Mouse (Mus musculus) erythroblast, embryonic 14.5 days (primary cell): ENCODE results near the gene Tm4sf19. TPM values are rescaled to one million over a fixed set of nuclear protein-coding genes. Genes with fewer than 3 reads are reported as not detected.
"Not testable (repeated sequence)": the region's sequence is repeated elsewhere in the genome, so short reads cannot be mapped to it uniquely, and the experiment has no call there.

Source experiments
- H3K27me3 ChIP-seq: 2 replicates; pipeline ENCODE4 v1.6.1; 2012; ENCODE audit warnings: inconsistent platforms; ENCODE audit not compliant: control insufficient read depth
- H3K36me3 ChIP-seq: 2 replicates; pipeline ENCODE4 v1.6.1; 2012; ENCODE audit warnings: mild to moderate bottlenecking, inconsistent platforms; ENCODE audit not compliant: control insufficient read depth
- H3K4me1 ChIP-seq: 2 replicates; pipeline ENCODE4 v1.6.1; 2012; ENCODE audit warnings: inconsistent platforms; ENCODE audit not compliant: control insufficient read depth
- H3K4me3 ChIP-seq: replicated peaks from 2 replicates; pipeline ENCODE3; 2012; ENCODE audit warnings: moderate library complexity, mild to moderate bottlenecking, inconsistent platforms
- H3K9me3 ChIP-seq: 2 replicates; pipeline ENCODE4 v1.6.1; 2012; ENCODE audit warnings: low read length, inconsistent platforms, mixed read lengths; ENCODE audit not compliant: control insufficient read depth
- GATA1 ChIP-seq: IDR thresholded peaks from 2 replicates; pipeline ENCODE4 v1.6.1; 2012; ENCODE audit warnings: low read length, inconsistent platforms, mixed read lengths
- TAL1 ChIP-seq: IDR thresholded peaks from 3 replicates; pipeline ENCODE4 v1.6.1; 2012; ENCODE audit warnings: low read length, inconsistent platforms, mixed read lengths
- polyA plus RNA-seq: library from polyadenylated mRNA; stranded (reverse); fragments of >175 nt; gene quantifications from 2 replicates; pipeline ENCODE4 v1.2.3, GENCODE M21; 2012

Gene Tm4sf19
- polyA plus RNA-seq, 1 experiment: not detected

DNA sequence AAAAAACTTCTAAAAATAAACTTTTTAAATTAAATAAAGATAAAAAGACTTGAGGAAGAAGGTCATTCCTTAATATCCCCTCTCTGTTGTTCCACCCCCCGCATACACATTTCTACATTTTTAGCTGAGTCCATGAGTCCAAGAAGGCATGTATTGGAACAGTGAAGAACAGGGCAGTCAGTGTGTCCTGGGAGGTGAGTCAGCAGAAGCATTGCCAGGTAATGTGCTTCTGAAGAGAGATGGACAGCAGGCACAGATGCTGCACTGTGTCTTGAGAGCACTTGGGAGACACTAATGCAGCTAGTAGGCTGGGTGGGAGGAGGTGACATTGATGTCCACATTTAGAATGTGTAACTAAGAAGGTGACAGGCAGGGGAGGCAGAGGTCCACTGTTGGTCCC, 37.0 kb downstream of the Tm4sf19 start:
- H3K4me1 ChIP-seq: peaks cover 61% of the 10 kb centered on the region
- H3K4me3 ChIP-seq: no peak overlapping the region
- no peaks in the 10 kb centered on the region for H3K9me3 ChIP-seq
- peaks cover 97% of the 10 kb centered on the region for H3K36me3 ChIP-seq
- TF ChIP-seq TAL1: no peak
- TF ChIP-seq GATA1: no peak
- no peaks in the 10 kb centered on the region for H3K27me3 ChIP-seq

DNA sequence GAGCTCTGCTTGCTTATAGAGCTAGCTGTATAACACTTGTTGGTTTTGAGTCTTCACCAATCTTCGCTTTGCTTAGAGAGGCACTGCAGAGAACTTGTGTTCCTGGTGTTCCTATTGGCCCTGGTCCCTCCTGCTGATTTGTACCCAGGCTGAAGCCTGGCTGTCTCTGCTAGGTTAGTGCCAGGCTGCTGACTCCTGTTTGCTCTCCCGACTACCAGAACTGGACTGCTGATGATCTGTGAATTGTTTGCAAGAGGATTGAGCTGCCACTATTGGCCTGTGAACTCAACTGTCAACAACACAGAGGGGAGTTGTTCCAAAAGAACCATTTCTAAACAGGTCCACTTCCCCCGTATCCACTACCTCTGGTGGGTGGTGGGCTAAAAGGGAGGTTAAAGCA, 41.1 kb downstream of the Tm4sf19 start:
- H3K36me3 ChIP-seq: peaks cover 93% of the 10 kb centered on the region
- H3K4me1 ChIP-seq: peaks cover 65% of the 10 kb centered on the region
- no peak overlapping the region for H3K4me3 ChIP-seq
- no peak for TF ChIP-seq GATA1
- TF ChIP-seq TAL1: no peak
- H3K27me3 ChIP-seq: no peaks in the 10 kb centered on the region
- no peaks in the 10 kb centered on the region for H3K9me3 ChIP-seq

DNA sequence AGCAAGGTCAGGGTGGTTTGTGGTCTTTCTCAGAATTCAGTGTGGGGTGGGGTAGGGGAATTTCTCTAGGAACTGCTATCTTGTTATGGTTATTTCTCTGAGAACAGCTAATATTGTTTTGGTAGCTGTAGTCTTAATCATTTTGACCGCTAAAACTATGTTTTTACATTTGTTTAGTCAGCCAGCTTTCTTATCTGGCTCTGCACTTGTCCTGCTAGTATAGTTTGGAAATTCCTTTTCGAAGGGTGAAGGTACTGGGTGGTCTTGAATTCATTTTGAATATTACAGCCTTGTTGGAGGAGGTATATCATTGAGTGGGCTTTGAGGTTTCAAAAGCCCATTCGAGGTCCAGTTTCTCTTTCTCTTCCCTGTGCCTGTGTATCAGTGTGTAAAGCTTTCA, 44.3 kb downstream of the Tm4sf19 start:
- Histone ChIP-seq H3K4me1 (peaks cover 84% of the 10 kb centered on the region), H3K36me3 (peaks cover 82% of the 10 kb centered on the region)
- H3K9me3 ChIP-seq, H3K4me3 ChIP-seq, H3K27me3 ChIP-seq: not testable (repeated sequence)

DNA sequence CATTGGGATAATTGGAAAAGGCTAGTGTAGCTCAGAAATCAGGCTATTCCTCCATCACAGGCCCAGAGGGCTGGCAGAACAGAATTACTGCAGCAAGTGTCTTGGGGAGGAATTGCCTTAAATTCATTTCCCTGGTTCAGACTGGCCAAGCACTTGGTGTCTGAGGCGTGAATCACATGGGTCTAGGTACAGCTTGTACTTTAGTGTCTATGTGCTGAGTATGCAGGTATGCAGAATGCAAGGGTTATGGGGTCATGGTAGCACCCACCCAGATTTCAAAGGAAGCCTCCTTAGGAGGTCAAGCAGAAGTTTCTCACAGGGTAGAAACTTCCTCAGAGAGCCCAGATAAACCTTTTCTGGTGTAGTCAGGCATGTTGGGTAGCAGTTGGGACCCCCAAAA, 45.3 kb downstream of the Tm4sf19 start:
- no peak overlapping the region for H3K4me3 ChIP-seq
- peaks cover 89% of the 10 kb centered on the region for H3K4me1 ChIP-seq
- H3K36me3 ChIP-seq: peaks cover 76% of the 10 kb centered on the region
- no peaks in the 10 kb centered on the region for H3K9me3 ChIP-seq
- no peak for TF ChIP-seq GATA1
- TF ChIP-seq TAL1: no peak
- H3K27me3 ChIP-seq: no peaks in the 10 kb centered on the region

DNA sequence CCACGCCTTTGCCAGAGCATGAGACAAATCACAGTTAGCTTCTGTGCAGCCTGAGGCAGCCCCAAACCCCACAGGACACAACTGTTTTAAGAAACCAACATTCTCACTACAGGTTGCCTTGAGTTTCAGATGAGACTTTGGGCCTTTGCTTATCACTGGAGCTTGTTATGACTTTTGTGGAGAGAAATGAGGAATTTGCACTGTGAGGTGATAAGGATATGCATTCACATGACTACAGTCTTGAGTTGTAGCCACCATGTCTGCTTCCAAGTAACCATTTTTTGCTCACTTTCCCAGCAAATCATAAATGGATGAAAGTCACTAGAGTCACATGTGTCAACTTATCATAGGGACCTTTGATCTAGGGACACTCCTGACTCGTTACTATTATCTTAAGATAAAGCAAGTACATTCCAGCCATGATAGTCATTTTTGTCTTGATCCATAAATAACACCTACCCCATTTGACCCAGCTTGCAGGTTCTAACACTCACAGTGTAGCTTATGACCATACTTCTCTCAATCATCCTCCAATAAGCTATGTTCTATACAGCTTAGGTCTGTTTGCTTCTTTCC, 46.3 kb downstream of the Tm4sf19 start:
- Histone ChIP-seq H3K27me3 (no peaks in the 10 kb centered on the region), H3K4me1 (peaks cover 90% of the 10 kb centered on the region), H3K4me3 (no peak overlapping the region), H3K36me3 (peaks cover 75% of the 10 kb centered on the region), H3K9me3 (no peaks in the 10 kb centered on the region)
- TF ChIP-seq GATA1: no peak
- TF ChIP-seq TAL1: no peak

DNA sequence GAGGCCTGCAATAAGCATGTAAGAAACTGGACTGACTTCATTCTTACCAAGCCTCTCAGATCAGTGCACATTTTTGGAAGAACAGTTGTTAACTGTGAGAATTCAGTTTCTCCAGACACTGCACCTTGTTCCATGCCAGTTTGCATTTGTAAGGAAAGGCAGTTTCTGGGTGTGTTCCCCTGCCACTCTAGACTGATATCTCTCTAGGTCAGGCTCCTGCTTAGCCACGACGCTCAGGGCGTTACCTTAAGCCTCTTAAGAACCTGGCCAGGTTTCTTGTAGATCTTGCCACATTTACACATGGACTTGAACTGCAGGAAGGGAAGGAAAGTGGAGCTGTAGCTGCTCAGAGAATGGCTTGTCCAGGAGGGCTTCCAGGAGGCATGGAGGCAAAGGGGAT, 49.4 kb downstream of the Tm4sf19 start:
- Histone ChIP-seq H3K36me3 (peaks cover 81% of the 10 kb centered on the region), H3K27me3 (no peaks in the 10 kb centered on the region), H3K4me1 (peaks cover 89% of the 10 kb centered on the region), H3K9me3 (no peaks in the 10 kb centered on the region; the same call in 1 of the 2 replicates), H3K4me3 (peak overlapping the region; percentile 57)
- TF ChIP-seq TAL1 (peak; percentile 73), GATA1 (peak; percentile 50; the same call in 1 of the 2 replicates)

DNA sequence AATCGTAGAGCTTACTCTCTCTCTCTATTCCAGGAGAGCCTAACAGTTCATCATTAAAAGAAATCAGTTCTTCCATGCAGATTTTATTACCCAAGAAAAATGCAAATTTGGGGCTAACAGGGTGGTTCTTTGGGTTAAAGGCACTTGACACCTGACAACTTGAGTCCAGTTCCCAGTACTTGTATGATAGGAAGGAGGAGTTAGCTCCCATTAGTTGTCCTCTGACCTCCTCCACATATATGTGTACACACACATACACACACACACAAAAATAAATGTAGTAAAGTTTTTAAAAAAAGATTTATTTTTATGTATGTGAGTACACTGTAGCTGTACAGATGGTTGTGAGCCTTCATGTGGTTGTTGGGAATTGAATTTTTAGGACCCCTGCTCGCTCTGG, 49.8 kb downstream of the Tm4sf19 start:
- peak overlapping the region; percentile 57 for H3K4me3 ChIP-seq
- H3K36me3 ChIP-seq: peaks cover 82% of the 10 kb centered on the region

DNA sequence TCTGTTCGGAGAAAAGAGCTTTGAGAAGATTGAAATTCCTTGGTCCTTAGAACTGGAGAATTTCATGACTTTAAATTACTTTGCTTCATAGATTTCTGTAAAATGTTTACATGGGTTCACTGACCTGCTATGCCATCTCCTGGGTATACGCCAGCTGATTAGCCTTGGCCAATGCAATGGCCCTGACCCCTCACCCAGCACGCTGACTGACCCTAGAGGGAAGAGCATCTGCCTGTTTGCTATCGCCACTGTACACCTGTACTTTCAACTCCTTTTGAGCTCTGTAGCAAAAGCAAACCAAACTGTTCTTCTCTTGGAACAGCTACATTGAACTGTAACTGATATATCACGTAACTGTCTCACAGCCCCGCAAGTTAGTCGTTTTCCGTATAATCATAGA, 52.8 kb downstream of the Tm4sf19 start:
- Histone ChIP-seq H3K4me1 (peaks cover 87% of the 10 kb centered on the region), H3K4me3 (no peak overlapping the region), H3K27me3 (no peaks in the 10 kb centered on the region), H3K9me3 (peaks cover 2% of the 10 kb centered on the region; the same call in 1 of the 2 replicates), H3K36me3 (peaks cover 80% of the 10 kb centered on the region)
- TF ChIP-seq TAL1 (no peak), GATA1 (no peak)

More for the DNA sequence above, 49.8 kb downstream of the Tm4sf19 start:
- TF ChIP-seq GATA1 (no peak), TAL1 (no peak)
- H3K4me1 ChIP-seq: peaks cover 89% of the 10 kb centered on the region
- no peaks in the 10 kb centered on the region; the same call in 1 of the 2 replicates for H3K9me3 ChIP-seq
- no peaks in the 10 kb centered on the region for H3K27me3 ChIP-seq

DNA sequence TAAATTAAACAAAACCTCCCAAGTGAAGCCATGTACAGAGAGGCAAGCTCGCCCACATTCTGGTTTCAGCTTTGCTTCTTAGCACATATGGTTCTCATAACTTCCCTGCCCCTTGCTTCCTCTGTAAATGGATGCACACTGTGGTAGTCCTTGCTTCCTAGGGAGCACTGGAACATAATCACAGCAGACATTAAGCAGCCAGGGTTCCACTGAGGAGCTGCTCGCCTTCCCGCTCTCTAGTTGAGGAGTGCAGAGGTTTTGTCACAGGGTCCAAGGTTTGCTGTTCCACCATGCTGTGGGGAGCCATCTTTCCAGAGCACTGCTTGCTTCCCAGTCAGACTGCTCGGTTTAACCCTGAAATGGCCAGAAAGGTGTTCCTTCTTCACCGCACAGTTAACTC, 54.3 kb downstream of the Tm4sf19 start:
- TF ChIP-seq GATA1: no peak
- TF ChIP-seq TAL1: no peak
- no peak overlapping the region for H3K4me3 ChIP-seq
- peaks cover 2% of the 10 kb centered on the region; the same call in 1 of the 2 replicates for H3K9me3 ChIP-seq
- peaks cover 74% of the 10 kb centered on the region for H3K4me1 ChIP-seq
- H3K36me3 ChIP-seq: peaks cover 90% of the 10 kb centered on the region
- no peaks in the 10 kb centered on the region for H3K27me3 ChIP-seq

DNA sequence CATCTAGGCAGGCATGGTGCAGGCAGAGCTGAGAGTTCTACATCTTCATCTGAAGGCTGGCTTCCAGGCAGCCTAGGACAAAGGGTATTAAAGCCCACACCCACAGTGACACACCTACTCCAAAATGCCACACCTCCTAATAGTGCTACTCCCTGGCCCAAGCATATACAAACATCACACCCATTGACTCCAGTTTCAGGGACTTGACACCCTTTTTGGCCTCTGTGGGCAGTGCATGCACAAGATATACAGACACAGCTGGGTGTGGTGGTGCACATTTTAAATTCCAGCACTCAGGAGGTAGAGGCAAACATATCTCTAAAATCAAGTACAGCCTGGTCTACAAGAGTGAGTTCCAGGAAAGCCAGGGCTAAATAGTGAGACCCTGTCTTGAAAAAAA, 55.8 kb downstream of the Tm4sf19 start:
- no peaks in the 10 kb centered on the region for H3K27me3 ChIP-seq
- H3K4me3 ChIP-seq: no peak overlapping the region
- peaks cover 2% of the 10 kb centered on the region; the same call in 1 of the 2 replicates for H3K9me3 ChIP-seq
- H3K4me1 ChIP-seq: peaks cover 60% of the 10 kb centered on the region
- TF ChIP-seq GATA1: no peak
- peaks cover 95% of the 10 kb centered on the region for H3K36me3 ChIP-seq
